Mouse (Mus musculus) limb, embryonic 14.5 days (tissue): ENCODE measurements around the gene Gm11146. TPM values are rescaled to one million over a fixed set of nuclear protein-coding genes. Genes with fewer than 3 reads are reported as not detected.

ENCODE experiments used
- ATAC-seq: fragments of 200-750 bp; cut with Nextera tagmentation; 2 replicates; pipeline ENCODE4 v1.8.0; 2017; ENCODE audit warnings: low read depth, moderate number of reproducible peaks, moderate TSS enrichment; ENCODE audit not compliant: low FRiP score
- DNase-seq: peaks from one replicate; pipeline ENCODE4 v3.0.0-alpha.2; 2015; ENCODE audit warnings: low spot score
- H3K27ac ChIP-seq: fragments of 300-500 bp; sonication (generic); replicated peaks from 2 replicates; pipeline ENCODE4 v1.5.1; 2014; ENCODE audit warnings: low read depth, mild to moderate bottlenecking, low read length, moderate library complexity, mixed read lengths
- H3K27me3 ChIP-seq: fragments of 300-500 bp; sonication (generic); 2 replicates; pipeline ENCODE4 v1.6.1; 2014; ENCODE audit warnings: low read length, mixed read lengths; ENCODE audit not compliant: control insufficient read depth, insufficient read depth
- H3K36me3 ChIP-seq: fragments of 300-500 bp; sonication (generic); 2 replicates; pipeline ENCODE4 v1.6.1; 2014; ENCODE audit warnings: mild to moderate bottlenecking, low read length, moderate library complexity, mixed read lengths; ENCODE audit not compliant: control insufficient read depth, insufficient read depth
- H3K4me1 ChIP-seq: fragments of 300-500 bp; sonication (generic); 2 replicates; pipeline ENCODE4 v1.6.1; 2014; ENCODE audit warnings: antibody characterized with exemption, low read length, mixed read lengths; ENCODE audit not compliant: control insufficient read depth, insufficient read depth
- H3K4me2 ChIP-seq: fragments of 300-500 bp; sonication (generic); replicated peaks from 2 replicates; pipeline ENCODE4 v1.6.1; 2014; ENCODE audit warnings: low read depth, mild to moderate bottlenecking, low read length, moderate library complexity; ENCODE audit not compliant: severe bottlenecking
- H3K4me3 ChIP-seq: fragments of 300-500 bp; sonication (generic); replicated peaks from 2 replicates; pipeline ENCODE4 v1.5.1; 2014; ENCODE audit warnings: low read length
- H3K9ac ChIP-seq: fragments of 300-500 bp; sonication (generic); 2 replicates; pipeline ENCODE4 v1.6.1; 2014; ENCODE audit warnings: mild to moderate bottlenecking, low read depth, low read length, moderate library complexity; ENCODE audit not compliant: severe bottlenecking
- H3K9me3 ChIP-seq: fragments of 300-500 bp; sonication (generic); 2 replicates; pipeline ENCODE4 v1.6.1; 2016; ENCODE audit warnings: low read length; ENCODE audit not compliant: control insufficient read depth
- POLR2A ChIP-seq: fragments of 200-500 bp; IDR thresholded peaks from 2 replicates; pipeline ENCODE4 v1.8.0; 2012; ENCODE audit warnings: inconsistent platforms, mild to moderate bottlenecking, moderate library complexity, borderline replicate concordance; ENCODE audit not compliant: insufficient read depth, insufficient read length; ENCODE audit errors: extremely low read depth
- WGBS: fragments of 180-500 bp; shearing (Covaris S2); extraction: QIAGEN DNeasy Blood & Tissue Kit; methylation state at CpG from one replicate; pipeline ENCODE4 v1.1.7; 2014; 5-methylcytosine and 5-hydroxymethylcytosine counted together
- polyA plus RNA-seq, 2 experiments: library from polyadenylated mRNA; depleted of rRNA in 1 of 2; stranded (reverse) in 1 of 2; unstranded in 1 of 2; fragments of >200 nt; fragmentation: Nextera tagmentation in 1 of 2; extraction: Ambion mirVana in 1 of 2; gene quantifications; 2 replicates each; pipeline versions ENCODE4 v1.2.1 to v1.2.3; 2012 to 2014

Gm11146 gene
- polyA plus RNA-seq, 2 experiments: not detected

DNA sequence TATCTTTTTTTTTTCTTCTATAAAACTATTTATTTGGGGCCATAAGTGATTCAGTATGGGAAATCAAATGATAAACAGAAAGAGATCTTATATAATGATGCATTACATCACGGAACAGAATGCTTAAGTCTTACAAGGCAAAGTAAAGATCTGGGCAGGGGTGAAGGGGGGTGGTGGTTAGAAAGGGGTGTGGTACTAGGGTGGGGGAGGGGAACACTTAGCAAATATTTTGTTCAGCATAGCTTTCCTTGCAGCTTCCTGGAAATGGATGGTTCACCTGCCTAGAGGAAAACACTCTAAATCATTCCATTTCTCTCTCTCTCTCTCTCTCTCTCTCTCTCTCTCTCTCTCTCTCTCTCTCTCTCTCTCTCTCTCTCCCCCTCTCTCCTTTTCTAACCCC, 43.1 kb upstream of the Gm11146 start:
- H3K27ac ChIP-seq: no peak overlapping the region
- peak overlapping the region; percentile 18; the same call in 1 of the 2 replicates for H3K4me2 ChIP-seq
- H3K9me3 ChIP-seq: no peaks in the 10 kb centered on the region
- H3K27me3 ChIP-seq: no peaks in the 10 kb centered on the region
- DNase-seq: peak; percentile 12
- no peak overlapping the region for H3K9ac ChIP-seq
- H3K4me3 ChIP-seq: no peak overlapping the region
- 18% methylated on average over 1 of the region's 1 CpGs for WGBS
- peaks cover 9% of the 10 kb centered on the region for H3K4me1 ChIP-seq
- TF ChIP-seq POLR2A: no peak
- ATAC-seq: 0 out of 2 replicates have a peak, but pooled peaks have one; percentile 24
- no peaks in the 10 kb centered on the region for H3K36me3 ChIP-seq

- H3K9ac ChIP-seq: peak overlapping the region; percentile 59
- WGBS: 2% methylated on average over 31 of the region's 31 CpGs
- peaks cover 9% of the 10 kb centered on the region for H3K4me1 ChIP-seq
- peak overlapping the region; percentile 80 for H3K27ac ChIP-seq
- ATAC-seq (peak; percentile 81), DNase-seq (peak; percentile 65)
- H3K4me3 ChIP-seq: peak overlapping the region; percentile 44
- TF ChIP-seq POLR2A: no peak
- H3K9me3 ChIP-seq: no peaks in the 10 kb centered on the region
- H3K27me3 ChIP-seq: no peaks in the 10 kb centered on the region
- peak overlapping the region; percentile 64 for H3K4me2 ChIP-seq
- H3K36me3 ChIP-seq: no peaks in the 10 kb centered on the region
These were observed 42.2 kb upstream of the Gm11146 start for GRCm38 (mm10) chr16:77643871-77644720.

GRCm38 (mm10) chr16:77643036-77643870, 41.4 kb upstream of the Gm11146 start:
- H3K27me3 ChIP-seq: no peaks in the 10 kb centered on the region
- WGBS: 70% methylated on average over 14 of the region's 14 CpGs
- ATAC-seq (no peak), DNase-seq (peak; percentile 27)
- H3K9me3 ChIP-seq: no peaks in the 10 kb centered on the region
- H3K4me2 ChIP-seq: peak overlapping the region; percentile 64
- peak overlapping the region; percentile 80 for H3K27ac ChIP-seq
- H3K36me3 ChIP-seq: no peaks in the 10 kb centered on the region
- H3K4me3 ChIP-seq: peak overlapping the region; percentile 44
- TF ChIP-seq POLR2A: no peak
- H3K4me1 ChIP-seq: peaks cover 9% of the 10 kb centered on the region
- no peak overlapping the region; the same call in 1 of the 2 replicates for H3K9ac ChIP-seq

GRCm38 (mm10) chr16:77636497-77636896, 34.6 kb upstream of the Gm11146 start:
- TF ChIP-seq POLR2A: no peak
- no peaks in the 10 kb centered on the region for H3K27me3 ChIP-seq
- H3K36me3 ChIP-seq: no peaks in the 10 kb centered on the region
- no peaks in the 10 kb centered on the region for H3K9me3 ChIP-seq
- WGBS: 8% methylated on average over 6 of the region's 6 CpGs
- DNase-seq: peak; percentile 92
- ATAC-seq: peak; percentile 91
- peaks cover 21% of the 10 kb centered on the region for H3K4me1 ChIP-seq
- H3K4me2 ChIP-seq: peak overlapping the region; percentile 29
- H3K27ac ChIP-seq: peak overlapping the region; percentile 79
- no peak overlapping the region; the same call in 1 of the 2 replicates for H3K9ac ChIP-seq
- H3K4me3 ChIP-seq: no peak overlapping the region

DNA sequence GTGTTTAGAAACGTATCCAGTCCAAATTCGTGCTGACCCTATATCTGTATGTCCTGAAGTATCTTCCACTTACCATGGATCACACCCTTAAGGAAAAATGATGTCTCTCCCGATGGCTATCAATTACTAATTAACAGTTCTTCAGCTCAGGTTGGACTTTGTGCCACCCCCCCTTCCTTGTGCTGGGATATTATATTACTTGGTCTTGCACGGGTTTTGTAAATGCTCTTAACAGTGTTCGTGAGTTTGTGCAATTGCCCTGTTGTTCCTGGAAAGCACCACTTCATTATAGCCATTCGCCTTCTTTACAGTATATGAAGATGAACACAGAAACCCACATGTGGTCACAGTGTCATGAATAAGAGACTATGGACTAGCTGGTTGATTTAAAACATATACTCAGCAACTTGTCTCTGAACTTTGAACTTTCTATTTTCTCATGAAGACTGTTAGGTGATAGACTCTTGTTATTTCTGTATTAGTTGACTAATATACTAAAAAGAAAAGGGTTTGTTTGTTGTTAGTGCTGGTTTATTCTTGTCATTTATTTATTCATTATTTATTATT, 30.5 kb upstream of the Gm11146 start:
- 76% methylated on average over 6 of the region's 6 CpGs for WGBS
- DNase-seq (no peak), ATAC-seq (no peak)

More for the DNA sequence above, 30.5 kb upstream of the Gm11146 start:
- Histone ChIP-seq H3K36me3 (peaks cover 5% of the 10 kb centered on the region; the same call in 1 of the 2 replicates), H3K4me3 (no peak overlapping the region), H3K9ac (no peak overlapping the region), H3K4me1 (peaks cover 19% of the 10 kb centered on the region), H3K27ac (no peak overlapping the region), H3K27me3 (no peaks in the 10 kb centered on the region), H3K4me2 (no peak overlapping the region), H3K9me3 (no peaks in the 10 kb centered on the region)
- no peak for TF ChIP-seq POLR2A
